Mouse (Mus musculus) forelimb bud, embryonic 11.5 days (tissue): Measurements from ENCODE around the gene Rbm39.
"Not testable (repeated sequence)": the region's sequence is repeated elsewhere in the genome, so short reads cannot be mapped to it uniquely, and the experiment has no call there.

ENCODE experiments used
- DNase-seq: peaks from one replicate; pipeline ENCODE4 v3.0.0-alpha.2; 2012; ENCODE audit warnings: low read depth, low spot score

Rbm39 gene

GRCm38 (mm10) chr2:156180824-156181590 is 969 bp upstream of the Rbm39 start:
- no peak for DNase-seq

- no peak for DNase-seq
Measured at GRCm38 (mm10) chr2:156179796-156180093, 293 bp downstream of the Rbm39 start.

DNA sequence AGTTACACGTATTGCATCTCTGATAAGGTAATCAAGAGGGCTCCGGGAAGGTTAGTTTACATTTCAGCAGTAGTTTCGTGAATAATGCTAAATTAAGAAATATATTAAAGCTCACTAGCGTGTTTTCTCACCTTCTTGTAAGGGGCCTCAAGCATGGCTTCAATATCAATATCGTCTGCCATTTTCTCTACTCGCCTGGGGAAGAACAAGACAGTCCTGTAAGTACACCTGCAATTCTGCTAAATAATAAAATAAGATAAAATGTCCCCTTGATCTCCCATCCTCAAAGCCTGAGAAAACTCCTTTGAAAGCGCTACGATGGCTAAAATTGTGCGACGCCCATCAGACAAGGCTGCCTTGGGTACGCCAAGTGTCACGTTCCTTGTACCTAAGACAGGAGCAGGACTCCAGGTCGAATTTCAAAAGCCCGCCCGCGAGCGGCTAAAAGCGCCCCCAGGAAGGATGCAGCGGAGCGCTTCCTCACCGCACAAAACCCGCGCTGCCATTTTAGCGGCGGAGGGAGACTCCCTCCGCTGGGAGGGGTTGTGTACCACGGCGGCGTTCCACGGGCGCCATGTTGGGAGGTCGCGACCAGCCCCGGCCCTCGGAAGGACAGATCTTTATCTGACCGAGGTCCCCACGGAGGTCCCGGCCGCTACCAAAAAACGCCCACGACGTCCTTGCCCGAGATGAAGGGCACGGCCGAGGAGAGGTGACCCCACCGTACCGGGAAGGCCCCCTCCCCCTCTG is 817 bp downstream of the Rbm39 start:
- DNase-seq, result peak; percentile 80

DNA sequence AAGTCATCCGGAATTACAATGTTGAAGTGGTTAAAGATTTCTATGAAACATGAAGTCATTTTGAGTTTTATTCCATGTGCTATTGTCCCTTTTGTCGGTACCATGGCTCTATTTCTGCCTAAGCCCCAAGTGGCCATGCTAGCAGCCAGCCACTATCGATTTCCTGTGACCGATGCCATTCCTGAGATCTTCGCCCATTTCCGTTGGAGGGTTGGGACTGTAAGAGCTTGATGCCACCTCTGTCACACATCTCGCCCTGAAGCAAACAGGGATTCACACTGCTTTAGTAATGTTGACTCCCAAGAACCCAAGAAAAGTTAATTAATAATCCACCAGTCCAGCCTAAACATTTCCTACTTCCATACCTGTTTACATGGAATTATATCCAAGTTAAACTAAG is 2.4 kb downstream of the Rbm39 start:
- DNase-seq, result no peak

DNA sequence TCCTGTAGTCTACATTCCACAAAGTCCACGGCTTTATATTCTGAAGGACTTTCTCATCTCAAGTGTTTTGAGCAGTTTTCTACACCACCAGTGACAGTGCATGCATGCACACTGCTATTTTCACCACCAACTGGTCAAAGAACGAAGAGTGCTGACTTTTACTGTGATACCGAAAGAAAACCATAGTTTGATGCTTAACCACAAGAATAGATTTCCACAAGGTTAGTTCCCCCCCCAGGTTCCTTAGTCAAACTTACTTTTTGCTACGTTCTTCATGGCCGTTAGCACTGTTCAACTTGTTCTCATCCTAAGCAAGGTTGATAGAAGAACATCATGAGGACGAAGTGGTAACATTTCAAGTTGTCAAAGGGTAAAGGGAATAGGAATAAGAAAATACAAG is 3.0 kb downstream of the Rbm39 start:
- no peak for DNase-seq

DNA sequence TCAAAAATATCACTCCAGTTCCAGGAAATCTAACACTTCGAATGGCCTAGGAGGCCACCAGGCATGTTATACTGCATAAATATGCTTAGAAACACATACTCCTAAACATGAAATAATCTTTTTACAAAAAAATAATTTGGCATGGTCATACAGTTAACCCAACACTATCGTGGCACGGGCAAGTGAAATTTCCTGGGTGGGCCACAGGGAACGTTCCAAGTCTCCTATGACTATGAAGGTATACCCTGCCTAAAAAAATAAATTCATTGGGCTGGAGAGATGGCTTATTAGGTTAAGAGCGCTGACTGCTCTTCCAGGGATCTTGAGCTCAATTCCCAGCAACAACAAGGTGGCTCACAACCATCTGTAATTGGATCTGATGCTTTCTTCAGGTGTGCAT is 13.5 kb downstream of the Rbm39 start:
- no peak for DNase-seq

DNA sequence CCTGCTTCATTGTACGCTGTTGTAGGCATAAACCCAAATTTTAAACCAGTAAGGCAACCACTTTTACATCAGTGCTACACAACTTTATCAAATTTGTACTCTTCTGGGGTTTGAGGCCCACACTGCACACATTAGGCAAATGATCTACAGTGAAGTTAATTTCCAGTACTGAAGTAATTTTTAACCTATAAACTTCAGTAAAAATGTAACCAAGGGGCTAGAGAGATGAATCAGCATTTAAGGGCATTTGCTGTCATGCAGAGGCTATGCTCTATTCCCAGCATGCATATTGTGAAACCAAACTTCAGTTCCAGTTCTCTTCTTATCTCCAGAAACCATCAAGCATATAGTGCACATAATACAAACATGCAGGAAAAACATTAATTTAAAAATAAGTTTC is 14.6 kb downstream of the Rbm39 start:
- DNase-seq, result no peak

- DNase-seq, result no peak
Measured at GRCm38 (mm10) chr2:156151538-156151937, 28.5 kb downstream of the Rbm39 start.

DNA sequence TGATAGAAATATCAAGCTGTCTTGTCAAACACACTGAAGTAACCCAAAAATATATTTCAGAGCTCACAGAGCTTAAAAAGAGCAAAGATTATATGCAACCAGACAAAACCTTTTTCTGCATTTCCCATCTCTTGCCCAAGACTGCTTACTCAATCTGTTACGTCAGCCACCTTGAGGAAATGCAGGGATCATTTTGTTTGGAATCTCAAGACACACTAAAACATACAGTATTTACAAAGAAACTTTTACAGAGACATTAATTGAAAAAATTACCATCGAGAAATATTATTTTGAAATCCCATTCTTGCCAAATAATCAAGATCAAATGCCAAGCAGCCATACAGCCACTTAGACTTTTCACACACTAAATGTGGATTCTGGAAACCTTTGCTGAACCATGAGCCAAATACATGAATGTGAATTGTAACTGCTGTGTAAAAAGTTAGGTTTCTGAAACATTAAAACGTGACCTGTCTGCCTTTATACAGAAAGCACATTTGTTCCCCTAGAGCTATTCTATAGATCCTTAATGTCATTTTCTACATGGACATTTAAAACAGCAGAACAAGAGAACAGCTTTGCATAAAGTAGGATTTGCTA is 32.6 kb downstream of the Rbm39 start:
- DNase-seq, result no peak

DNA sequence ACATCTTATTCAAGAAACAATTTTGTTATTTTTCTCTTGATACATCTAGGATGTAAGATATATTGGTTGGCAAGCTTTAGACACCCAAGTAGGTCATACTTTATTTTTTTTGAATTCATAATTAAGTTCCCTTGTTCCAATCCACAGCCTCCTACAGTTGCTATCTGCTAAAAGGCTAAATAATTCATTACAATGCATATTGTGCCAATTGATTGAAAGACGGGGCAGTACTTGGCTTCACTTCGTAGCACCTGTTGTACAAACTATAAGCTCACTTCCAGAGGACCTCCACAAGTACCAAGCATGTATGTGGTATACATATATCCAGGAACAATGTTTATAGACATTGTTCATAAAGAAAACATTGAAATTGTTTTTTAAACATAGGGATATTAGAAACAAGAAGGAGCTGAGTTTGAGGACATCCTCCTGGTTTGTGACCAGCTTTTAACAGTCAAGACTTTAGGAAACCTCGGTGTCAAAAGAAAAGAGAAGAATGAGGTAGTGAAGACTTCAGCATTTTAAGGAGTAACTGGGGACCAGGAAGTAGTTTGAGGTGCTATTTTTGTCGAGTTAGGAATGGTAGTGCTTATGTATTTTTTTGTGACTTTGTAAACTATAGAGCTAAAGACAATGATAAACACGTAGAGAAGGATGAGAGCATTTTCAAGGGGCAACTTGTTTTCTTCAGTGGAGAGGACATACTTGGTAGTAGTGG is 33.6 kb downstream of the Rbm39 start:
- DNase-seq, result peak; percentile 11

DNA sequence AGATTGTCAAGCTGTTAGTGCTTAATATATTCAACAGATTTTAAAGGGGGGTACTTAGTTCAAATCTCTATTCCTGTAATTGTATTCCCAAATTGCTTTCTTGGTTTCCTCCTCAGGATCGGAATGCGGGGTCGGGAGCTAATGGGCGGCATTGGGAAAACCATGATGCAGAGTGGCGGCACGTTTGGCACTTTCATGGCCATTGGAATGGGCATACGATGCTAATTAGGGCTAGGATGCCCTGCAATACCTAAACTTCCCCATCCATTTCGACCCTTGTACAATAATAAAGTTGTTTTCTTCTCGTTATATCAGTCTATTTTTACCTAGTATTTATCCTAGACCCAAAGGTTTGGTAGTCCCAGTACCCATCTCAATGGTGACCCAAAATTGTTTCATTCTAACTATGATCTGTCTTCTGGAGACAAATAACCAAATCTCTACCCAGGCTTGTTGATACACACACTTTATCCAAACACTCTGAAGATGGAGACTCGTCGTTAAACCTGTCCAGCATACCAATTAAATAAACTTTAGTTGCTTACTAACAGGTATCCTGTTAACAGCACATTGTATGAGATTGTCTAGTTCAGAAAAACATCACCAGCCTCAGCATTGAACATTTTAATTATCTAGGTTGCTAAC is 34.4 kb downstream of the Rbm39 start:
- DNase-seq, result no peak

DNA sequence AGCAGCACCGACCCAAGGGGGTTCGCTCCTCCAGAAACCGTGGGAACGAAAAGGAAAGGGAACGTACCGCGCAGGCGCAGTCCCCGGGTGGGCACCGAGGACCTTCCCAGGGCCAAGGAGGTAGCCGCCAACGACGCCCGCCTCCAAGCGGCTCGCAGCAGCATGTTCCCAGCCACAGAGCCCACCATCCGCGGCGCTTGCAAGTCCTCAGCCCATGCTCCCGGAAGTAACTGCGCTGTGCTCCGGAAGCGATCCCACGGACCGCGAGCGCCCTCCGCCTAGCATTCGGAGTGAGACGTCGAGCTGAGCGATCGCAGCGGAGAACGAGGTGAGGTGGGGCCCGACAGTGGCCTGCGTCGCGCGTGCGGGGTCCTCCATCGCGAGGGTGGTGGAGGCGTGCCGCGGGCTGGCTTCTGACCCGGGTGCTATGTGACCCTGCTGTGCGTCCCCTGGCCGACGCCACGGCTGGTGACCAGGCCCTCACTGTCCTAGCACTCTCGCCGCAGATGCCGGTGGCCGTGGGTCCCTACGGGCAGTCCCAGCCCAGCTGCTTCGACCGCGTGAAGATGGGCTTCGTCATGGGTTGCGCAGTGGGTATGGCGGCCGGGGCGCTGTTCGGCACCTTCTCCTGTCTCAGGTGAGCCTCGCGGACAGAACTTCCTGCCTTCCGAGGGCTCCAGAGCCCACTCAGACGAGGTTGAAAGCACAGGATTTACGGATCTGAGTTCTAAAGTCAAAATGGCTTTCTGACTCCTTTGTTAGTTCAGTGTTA is 35.9 kb downstream of the Rbm39 start, which contains the start of the genes Romo1 and Nfs1:
Romo1 (plus strand) TSS at position 87 of the 772 bp plus-strand sequence.
Nfs1 (minus strand) TSS at position 234 of the 772 bp plus-strand sequence.
- peak; percentile 96 for DNase-seq

DNA sequence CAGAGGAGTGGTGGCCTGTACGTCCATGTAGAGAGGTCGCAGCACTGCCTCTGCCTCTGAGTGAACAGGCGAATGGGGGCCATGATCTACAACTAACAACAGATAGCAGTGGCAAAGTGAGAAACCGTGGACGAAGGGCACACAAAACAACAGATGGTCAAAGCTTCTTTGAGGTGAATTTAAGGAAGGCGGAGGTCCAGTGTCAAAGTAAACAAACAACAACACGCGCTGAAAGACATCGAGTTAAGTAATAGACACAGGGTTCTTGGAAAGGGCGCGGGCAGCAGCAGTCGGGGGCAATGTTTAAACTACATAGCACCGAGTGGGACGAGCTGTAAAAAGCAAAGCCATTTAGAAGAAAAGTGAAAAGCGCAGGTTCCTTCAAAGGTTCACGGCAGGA is 36.7 kb downstream of the Rbm39 start:
- no peak for DNase-seq

DNA sequence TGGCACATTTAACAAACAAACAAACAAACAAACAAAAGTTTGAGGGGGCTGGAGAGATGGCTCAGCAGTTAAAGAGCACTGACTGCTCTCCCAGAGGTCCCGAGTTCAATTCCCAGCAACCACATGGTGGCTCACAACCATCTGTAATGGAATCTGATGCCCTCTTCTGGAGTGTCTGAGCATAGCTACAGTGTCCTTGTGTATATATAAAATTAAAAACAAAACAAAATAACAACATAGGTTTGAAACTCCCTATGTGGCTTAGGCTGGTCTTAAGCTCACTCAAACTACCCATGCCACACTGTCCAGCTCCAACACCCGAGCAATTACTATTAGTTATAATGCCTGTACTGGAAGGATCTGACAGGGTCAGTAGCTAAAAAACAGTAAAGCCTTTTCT is 37.2 kb downstream of the Rbm39 start:
- DNase-seq, result no peak

DNA sequence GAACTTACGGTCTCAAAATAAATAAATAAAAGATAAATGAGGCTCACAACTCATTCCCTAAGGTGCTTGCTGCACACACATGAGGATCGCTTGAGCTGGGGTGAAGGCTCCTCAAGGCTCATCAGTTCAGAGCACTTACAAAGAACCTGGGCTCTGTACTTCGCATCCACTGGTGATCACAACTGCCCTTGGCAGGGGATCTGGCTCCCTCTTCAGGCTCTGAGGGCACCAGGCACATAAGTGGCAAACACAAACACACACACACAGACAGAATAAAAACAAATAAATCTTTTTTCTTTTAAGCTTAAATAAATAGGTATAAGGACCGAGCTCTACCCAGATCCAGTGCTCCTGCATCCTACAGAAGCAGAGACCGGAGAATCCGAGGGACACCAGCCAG is 44.3 kb downstream of the Rbm39 start:
- no peak for DNase-seq

DNA sequence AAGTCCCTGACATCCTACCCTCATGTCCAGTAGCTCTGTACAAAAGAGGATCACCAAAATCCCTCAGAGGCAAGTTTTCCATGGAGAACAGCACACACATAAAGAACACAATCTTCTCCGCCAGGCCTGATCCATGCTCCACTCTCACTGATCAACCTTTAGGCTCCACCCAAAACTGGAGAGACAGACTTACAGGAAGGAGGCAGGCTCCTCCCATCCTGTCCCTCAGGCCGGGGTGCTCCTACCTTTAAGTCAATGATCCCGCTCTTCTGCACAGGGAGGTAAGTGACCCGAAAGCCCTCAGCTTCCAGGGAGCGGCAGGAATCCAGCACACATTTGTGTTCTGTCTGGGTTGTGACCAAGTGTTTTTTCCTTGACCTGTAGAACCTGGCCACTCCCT is 45.9 kb downstream of the Rbm39 start:
- no peak for DNase-seq

GRCm38 (mm10) chr2:156126992-156127391 is 53.0 kb downstream of the Rbm39 start, which contains the start of gene Gm28036:
Gene Gm28036 (minus strand): TSS chr2:156127092.
- no peak for DNase-seq

DNA sequence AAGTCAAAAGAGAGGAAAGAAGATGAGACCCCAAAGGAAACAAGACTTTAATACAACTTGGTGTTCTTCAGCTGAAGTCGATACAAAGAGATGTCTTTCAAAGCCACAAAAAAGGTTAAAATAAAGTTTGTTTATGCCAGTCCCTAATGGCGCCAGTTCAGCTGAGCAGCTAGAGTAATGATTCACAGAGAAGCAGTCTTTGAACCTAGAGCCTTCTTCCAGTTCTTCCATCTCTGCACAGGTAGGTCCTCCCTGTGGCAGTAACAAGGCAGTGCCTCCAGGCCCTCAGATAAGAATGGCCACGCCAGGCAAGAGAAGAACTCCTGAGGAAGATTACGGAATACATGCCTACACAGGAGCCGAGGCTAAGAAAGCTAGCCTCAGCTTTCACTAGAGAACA is 56.3 kb downstream of the Rbm39 start:
- DNase-seq, result no peak

DNA sequence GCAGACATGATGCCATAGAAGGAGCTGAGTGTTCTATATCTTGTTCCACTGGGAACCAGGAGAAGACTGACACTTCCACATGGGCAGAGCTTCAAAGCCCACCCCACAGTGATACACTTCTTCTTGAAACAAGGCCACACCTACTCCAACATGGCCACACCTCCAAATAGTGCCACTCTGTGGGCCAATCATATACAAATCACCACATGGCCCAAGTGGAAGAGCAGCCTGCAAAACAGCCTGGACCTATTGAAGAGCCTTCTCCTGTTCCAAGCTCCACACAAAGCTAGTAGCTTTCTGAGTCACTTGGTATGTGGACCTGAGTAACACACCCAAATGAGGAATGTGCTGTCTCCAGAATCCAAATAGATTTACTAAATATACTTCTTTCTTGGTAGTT is 60.5 kb downstream of the Rbm39 start:
- DNase-seq, result no peak

GRCm38 (mm10) chr2:156112080-156112423 is 68.0 kb downstream of the Rbm39 start:
- not testable (repeated sequence) for DNase-seq
